Mouse (Mus musculus): ENCODE measurements around the gene Lonp1.

DNA sequence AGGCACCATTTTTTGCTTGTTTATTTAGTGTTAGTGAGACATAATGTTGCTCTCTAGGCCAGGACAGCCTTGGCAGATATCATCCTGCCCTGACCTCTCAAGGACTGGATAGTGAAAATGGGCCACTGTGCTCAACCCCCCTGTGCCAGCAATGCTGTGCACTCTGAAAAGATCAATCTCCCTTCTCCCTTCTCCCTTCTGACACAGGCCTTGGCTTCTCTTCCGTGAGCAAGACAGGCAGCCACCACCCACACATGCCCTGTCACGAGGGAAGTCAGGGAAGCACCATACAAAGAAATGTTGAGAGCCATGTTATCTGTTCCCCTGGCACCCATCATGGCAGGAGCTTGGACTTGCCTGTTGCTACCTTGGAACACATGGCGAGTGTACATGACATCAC lies 28.6 kb upstream of the Lonp1 start:
- TF ChIP-seq CTCF (IDR thresholded peaks at IDR 0.05; ENCODE audit: low read depth) = no peak
- no peak for TF ChIP-seq EP300 (IDR thresholded peaks at IDR 0.05; ENCODE audit: low read depth)

Measured in liver, embryonic 14.5 days (tissue).